Mouse (Mus musculus): ENCODE measurements around the gene Kif2c. TPM values are rescaled to one million over a fixed set of nuclear protein-coding genes. Genes with fewer than 3 reads are reported as not detected.
"Not testable (repeated sequence)": the region's sequence is repeated elsewhere in the genome, so short reads cannot be mapped to it uniquely, and the experiment has no call there.

The Kif2c gene
- polyA plus RNA-seq, 1 experiment from 2014 or later = 76.6 TPM

GRCm38 (mm10) chr4:117210147-117211074 lies 28.0 kb upstream of the Kif2c start:
- 0 out of 2 replicates have a peak, but pooled peaks cover 5% of the 10 kb centered on the region for H3K27me3 ChIP-seq (ENCODE audit: insufficient read depth, poor library complexity, severe bottlenecking)
- H3K27ac ChIP-seq = peak overlapping the region; percentile 89
- H3K9me3 ChIP-seq = no peaks in the 10 kb centered on the region
- peak overlapping the region; percentile 28; the same call in 1 of the 2 replicates for H3K4me3 ChIP-seq
- 3% methylated on average over 20 of the region's 20 CpGs for WGBS
- no peaks in the 10 kb centered on the region for H3K36me3 ChIP-seq
- H3K4me1 ChIP-seq (replicated peaks) = no peaks in the 10 kb centered on the region; the same call in 1 of the 2 replicates
- peak; percentile 89 for DNase-seq (ENCODE audit: low spot score)

GRCm38 (mm10) chr4:117209592-117209991 lies 27.2 kb upstream of the Kif2c start:
- no peak for DNase-seq (ENCODE audit: low spot score)
- Histone ChIP-seq H3K27ac (no peak overlapping the region), H3K27me3 (ENCODE audit: insufficient read depth, poor library complexity, severe bottlenecking) (0 out of 2 replicates have a peak, but pooled peaks cover 5% of the 10 kb centered on the region), H3K4me1 (replicated peaks) (no peaks in the 10 kb centered on the region; the same call in 1 of the 2 replicates), H3K9me3 (no peaks in the 10 kb centered on the region), H3K4me3 (no peak overlapping the region), H3K36me3 (no peaks in the 10 kb centered on the region)
- 82% methylated on average over 6 of the region's 6 CpGs for WGBS

GRCm38 (mm10) chr4:117202992-117203354 lies 20.5 kb upstream of the Kif2c start:
- 61% methylated on average over 4 of the region's 4 CpGs for WGBS
- Histone ChIP-seq H3K27me3 (ENCODE audit: insufficient read depth, poor library complexity, severe bottlenecking) (no peaks in the 10 kb centered on the region), H3K4me1 (replicated peaks) (peaks cover 7% of the 10 kb centered on the region; the same call in 1 of the 2 replicates), H3K9me3 (no peaks in the 10 kb centered on the region), H3K27ac (no peak overlapping the region; the same call in 1 of the 2 replicates), H3K4me3 (no peak overlapping the region), H3K36me3 (no peaks in the 10 kb centered on the region)
- DNase-seq (ENCODE audit: low spot score) = no peak

GRCm38 (mm10) chr4:117202046-117202991 lies 19.9 kb upstream of the Kif2c start:
- H3K4me3 ChIP-seq = peak overlapping the region; percentile 36
- H3K27ac ChIP-seq = peak overlapping the region; percentile 88
- peak; percentile 61 for DNase-seq (ENCODE audit: low spot score)
- no peaks in the 10 kb centered on the region for H3K36me3 ChIP-seq
- H3K9me3 ChIP-seq = no peaks in the 10 kb centered on the region
- no peaks in the 10 kb centered on the region for H3K27me3 ChIP-seq (ENCODE audit: insufficient read depth, poor library complexity, severe bottlenecking)
- under 1% methylated on average over 25 of the region's 25 CpGs for WGBS
- peaks cover 7% of the 10 kb centered on the region; the same call in 1 of the 2 replicates for H3K4me1 ChIP-seq (replicated peaks)

- Histone ChIP-seq H3K27me3 (ENCODE audit: insufficient read depth, poor library complexity, severe bottlenecking) (no peaks in the 10 kb centered on the region), H3K36me3 (no peaks in the 10 kb centered on the region), H3K4me1 (replicated peaks) (peaks cover 4% of the 10 kb centered on the region), H3K27ac (no peak overlapping the region), H3K4me3 (no peak overlapping the region), H3K9me3 (no peaks in the 10 kb centered on the region)
- 96% methylated on average over 14 of the region's 14 CpGs for WGBS
- no peak for DNase-seq (ENCODE audit: low spot score)
Measured at GRCm38 (mm10) chr4:117191804-117192203, 9.4 kb upstream of the Kif2c start.

GRCm38 (mm10) chr4:117190660-117191059 lies 8.2 kb upstream of the Kif2c start:
- Histone ChIP-seq H3K27me3 (ENCODE audit: insufficient read depth, poor library complexity, severe bottlenecking) (no peaks in the 10 kb centered on the region), H3K36me3 (no peaks in the 10 kb centered on the region), H3K4me1 (replicated peaks) (peaks cover 4% of the 10 kb centered on the region), H3K27ac (peak overlapping the region; percentile 90; the same call in 1 of the 2 replicates), H3K4me3 (no peak overlapping the region), H3K9me3 (no peaks in the 10 kb centered on the region)
- 72% methylated on average over 7 of the region's 7 CpGs for WGBS
- DNase-seq (ENCODE audit: low spot score) = no peak

GRCm38 (mm10) chr4:117189856-117190543 lies 7.6 kb upstream of the Kif2c start:
- Histone ChIP-seq H3K9me3 (no peaks in the 10 kb centered on the region), H3K36me3 (no peaks in the 10 kb centered on the region), H3K27ac (peak overlapping the region; percentile 90), H3K27me3 (ENCODE audit: insufficient read depth, poor library complexity, severe bottlenecking) (no peaks in the 10 kb centered on the region), H3K4me3 (peak overlapping the region; percentile 45), H3K4me1 (replicated peaks) (peaks cover 4% of the 10 kb centered on the region)
- peak; percentile 61 for DNase-seq (ENCODE audit: low spot score)
- under 1% methylated on average over 9 of the region's 9 CpGs for WGBS

GRCm38 (mm10) chr4:117189382-117189855 lies 7.0 kb upstream of the Kif2c start:
- peak; percentile 79 for DNase-seq (ENCODE audit: low spot score)
- Histone ChIP-seq H3K4me3 (peak overlapping the region; percentile 45), H3K9me3 (no peaks in the 10 kb centered on the region), H3K27ac (peak overlapping the region; percentile 90), H3K27me3 (ENCODE audit: insufficient read depth, poor library complexity, severe bottlenecking) (no peaks in the 10 kb centered on the region), H3K4me1 (replicated peaks) (peaks cover 4% of the 10 kb centered on the region), H3K36me3 (no peaks in the 10 kb centered on the region)
- WGBS = 3% methylated on average over 16 of the region's 16 CpGs

GRCm38 (mm10) chr4:117188969-117189368 lies 6.5 kb upstream of the Kif2c start:
- Histone ChIP-seq H3K27ac (peak overlapping the region; percentile 90), H3K27me3 (ENCODE audit: insufficient read depth, poor library complexity, severe bottlenecking) (no peaks in the 10 kb centered on the region), H3K4me1 (replicated peaks) (peaks cover 4% of the 10 kb centered on the region), H3K36me3 (no peaks in the 10 kb centered on the region), H3K4me3 (peak overlapping the region; percentile 45), H3K9me3 (no peaks in the 10 kb centered on the region)
- 59% methylated on average over 3 of the region's 3 CpGs for WGBS
- DNase-seq (ENCODE audit: low spot score) = no peak

GRCm38 (mm10) chr4:117182759-117183096 lies 289 bp upstream of the Kif2c start:
- DNase-seq (ENCODE audit: low spot score); H3K27me3 ChIP-seq (ENCODE audit: insufficient read depth, poor library complexity, severe bottlenecking); H3K9me3 ChIP-seq: not testable (repeated sequence)
- Histone ChIP-seq H3K4me3 (peak overlapping the region; percentile 87), H3K4me1 (replicated peaks) (peaks cover 26% of the 10 kb centered on the region), H3K36me3 (peaks cover 25% of the 10 kb centered on the region), H3K27ac (peak overlapping the region; percentile 91)
- WGBS = 16% methylated on average over 9 of the region's 9 CpGs

- no peaks in the 10 kb centered on the region for H3K27me3 ChIP-seq (ENCODE audit: insufficient read depth, poor library complexity, severe bottlenecking)
- no peaks in the 10 kb centered on the region for H3K4me1 ChIP-seq (replicated peaks)
- no peak for DNase-seq (ENCODE audit: low spot score)
- WGBS = 94% methylated on average over 5 of the region's 5 CpGs
- H3K4me3 ChIP-seq = no peak overlapping the region
- H3K9me3 ChIP-seq = no peaks in the 10 kb centered on the region
- peaks cover 100% of the 10 kb centered on the region for H3K36me3 ChIP-seq
- H3K27ac ChIP-seq = no peak overlapping the region
Measured at GRCm38 (mm10) chr4:117169936-117170335, 12.5 kb downstream of the Kif2c start.

GRCm38 (mm10) chr4:117161183-117161582 lies 21.3 kb downstream of the Kif2c start:
- Histone ChIP-seq H3K36me3 (peaks cover 79% of the 10 kb centered on the region), H3K27me3 (ENCODE audit: insufficient read depth, poor library complexity, severe bottlenecking) (no peaks in the 10 kb centered on the region), H3K27ac (no peak overlapping the region), H3K4me3 (no peak overlapping the region), H3K4me1 (replicated peaks) (no peaks in the 10 kb centered on the region), H3K9me3 (no peaks in the 10 kb centered on the region)
- no peak for DNase-seq (ENCODE audit: low spot score)
- WGBS = 81% methylated on average over 4 of the region's 4 CpGs

Data from hindbrain, embryonic 10.5 days (tissue).